Mouse (Mus musculus) forebrain, embryonic 11.5 days (tissue): ENCODE data around the gene Prm3. TPM values are rescaled to one million over a fixed set of nuclear protein-coding genes. Genes with fewer than 3 reads are reported as not detected.

Source experiments
- ATAC-seq: fragments of 200-750 bp; cut with Nextera tagmentation; replicated peaks from 2 replicates; pipeline ENCODE4 v1.8.0; 2017; ENCODE audit warnings: moderate TSS enrichment; ENCODE audit not compliant: low FRiP score
- DNase-seq: peaks from one replicate; pipeline ENCODE4 v3.0.0-alpha.2; 2017; ENCODE audit warnings: low spot score
- H3K27ac ChIP-seq: fragments of 300-500 bp; sonication (generic); 2 replicates; pipeline ENCODE4 v1.5.1; 2014; ENCODE audit warnings: low read depth, low read length
- H3K27me3 ChIP-seq: fragments of 300-500 bp; sonication (generic); 2 replicates; pipeline ENCODE4 v1.6.1; 2014; ENCODE audit warnings: mild to moderate bottlenecking, low read length, mixed read lengths; ENCODE audit not compliant: control insufficient read depth, insufficient read depth
- H3K36me3 ChIP-seq: fragments of 300-500 bp; sonication (generic); 2 replicates; pipeline ENCODE4 v1.6.1; 2014; ENCODE audit warnings: mild to moderate bottlenecking, low read length, moderate library complexity, mixed read lengths; ENCODE audit not compliant: control insufficient read depth, insufficient read depth
- H3K4me1 ChIP-seq: fragments of 300-500 bp; sonication (generic); replicated peaks from 2 replicates; pipeline ENCODE4 v1.6.1; 2014; ENCODE audit warnings: low read length, mixed read lengths; ENCODE audit not compliant: control insufficient read depth, insufficient read depth
- H3K4me2 ChIP-seq: fragments of 300-500 bp; sonication (generic); 2 replicates; pipeline ENCODE4 v1.6.1; 2014; ENCODE audit warnings: low read depth, mild to moderate bottlenecking, low read length, moderate library complexity, mixed read lengths; ENCODE audit not compliant: severe bottlenecking
- H3K4me3 ChIP-seq: fragments of 300-500 bp; sonication (generic); 2 replicates; pipeline ENCODE4 v1.5.1; 2014; ENCODE audit warnings: low read depth, low read length
- H3K9ac ChIP-seq: fragments of 300-500 bp; sonication (generic); 2 replicates; pipeline ENCODE4 v1.6.1; 2014; ENCODE audit warnings: low read length
- H3K9me3 ChIP-seq: fragments of 300-500 bp; sonication (generic); 2 replicates; pipeline ENCODE4 v1.6.1; 2016; ENCODE audit warnings: low read length, mixed read lengths; ENCODE audit not compliant: control insufficient read depth
- WGBS: fragments of 180-500 bp; shearing (Covaris S2); extraction: QIAGEN DNeasy Blood & Tissue Kit; methylation state at CpG from one replicate; pipeline ENCODE4 v1.1.7; 2014; 5-methylcytosine and 5-hydroxymethylcytosine counted together
- polyA plus RNA-seq: library from polyadenylated mRNA; unstranded; fragments of >200 nt; fragmentation: Nextera tagmentation; extraction: Ambion mirVana; gene quantifications from 2 replicates; pipeline ENCODE4 v1.2.1, GENCODE M21; 2014

The Prm3 gene
- polyA plus RNA-seq, 1 experiment from 2014 or later = not detected

- WGBS = 63% methylated on average over 1 of the region's 1 CpGs
- no peak overlapping the region for H3K4me2 ChIP-seq
- no peak overlapping the region for H3K4me3 ChIP-seq
- no peak for ATAC-seq
- no peaks in the 10 kb centered on the region for H3K36me3 ChIP-seq
- DNase-seq = no peak
- no peak overlapping the region for H3K9ac ChIP-seq
- H3K27me3 ChIP-seq = peaks cover 16% of the 10 kb centered on the region
- peaks cover 4% of the 10 kb centered on the region; the same call in 1 of the 2 replicates for H3K4me1 ChIP-seq
- H3K9me3 ChIP-seq = no peaks in the 10 kb centered on the region
- H3K27ac ChIP-seq = no peak overlapping the region
Observed at GRCm38 (mm10) chr16:10783152-10783434, 7.6 kb downstream of the Prm3 start.

DNA sequence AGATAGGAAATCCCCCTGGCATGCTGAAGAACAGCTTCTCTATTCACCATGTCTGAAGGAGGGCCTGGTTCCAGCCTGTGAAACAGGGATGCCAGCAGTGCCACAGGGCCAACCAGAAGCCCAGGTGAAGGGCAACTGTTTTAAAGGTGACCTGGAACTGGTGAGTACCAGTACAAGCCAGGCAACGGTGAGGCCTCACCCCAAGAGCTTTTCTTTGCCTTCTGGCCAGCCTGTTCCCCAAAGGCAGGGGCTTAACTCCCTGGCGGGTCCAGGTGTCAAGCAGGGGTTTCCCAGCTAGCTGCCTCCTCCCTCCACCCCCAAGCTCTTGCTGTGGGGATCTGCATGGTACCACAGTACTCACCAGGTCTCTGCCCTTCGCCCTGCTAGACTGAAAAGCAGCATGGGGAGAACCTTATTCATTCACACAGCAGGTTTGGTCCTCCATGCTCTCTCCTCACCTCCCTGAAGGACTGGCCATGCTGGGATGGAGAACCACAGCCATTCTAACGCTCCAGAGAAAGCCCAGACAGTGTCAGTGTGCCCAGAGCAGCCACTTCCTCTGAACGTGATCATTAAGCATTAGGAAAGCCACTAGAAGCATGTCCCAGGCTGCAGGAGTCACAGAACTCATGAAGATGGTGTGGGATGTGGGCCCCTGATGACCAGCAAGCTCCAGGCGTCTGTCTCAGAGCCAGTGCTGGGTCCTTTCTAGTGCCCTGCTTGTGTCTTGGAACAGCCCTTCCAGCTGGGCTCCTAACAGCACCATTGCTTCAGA, 8.2 kb downstream of the Prm3 start:
- Histone ChIP-seq H3K4me1 (peaks cover 4% of the 10 kb centered on the region; the same call in 1 of the 2 replicates), H3K9ac (no peak overlapping the region)

GRCm38 (mm10) chr16:10781862-10782371, 8.8 kb downstream of the Prm3 start:
- no peak for ATAC-seq
- Histone ChIP-seq H3K36me3 (no peaks in the 10 kb centered on the region), H3K9me3 (no peaks in the 10 kb centered on the region), H3K27ac (no peak overlapping the region), H3K9ac (no peak overlapping the region), H3K4me1 (peaks cover 4% of the 10 kb centered on the region; the same call in 1 of the 2 replicates), H3K27me3 (peaks cover 16% of the 10 kb centered on the region), H3K4me3 (no peak overlapping the region), H3K4me2 (no peak overlapping the region)
- 46% methylated on average over 9 of the region's 9 CpGs for WGBS
- no peak for DNase-seq

More for the DNA sequence above, 8.2 kb downstream of the Prm3 start:
- H3K4me3 ChIP-seq = no peak overlapping the region
- ATAC-seq = no peak
- H3K27ac ChIP-seq = no peak overlapping the region
- H3K27me3 ChIP-seq = peaks cover 16% of the 10 kb centered on the region
- no peak overlapping the region for H3K4me2 ChIP-seq
- H3K36me3 ChIP-seq = no peaks in the 10 kb centered on the region
- no peaks in the 10 kb centered on the region for H3K9me3 ChIP-seq
- 39% methylated on average over 6 of the region's 6 CpGs for WGBS
- no peak for DNase-seq

- H3K27me3 ChIP-seq = peaks cover 16% of the 10 kb centered on the region
- 0 out of 2 replicates have a peak, but pooled peaks cover 4% of the 10 kb centered on the region for H3K4me1 ChIP-seq
- no peak overlapping the region for H3K27ac ChIP-seq
- no peak overlapping the region for H3K4me2 ChIP-seq
- H3K9ac ChIP-seq = no peak overlapping the region
- H3K36me3 ChIP-seq = no peaks in the 10 kb centered on the region
- H3K9me3 ChIP-seq = no peaks in the 10 kb centered on the region
- 86% methylated on average over 5 of the region's 5 CpGs for WGBS
- no peak overlapping the region for H3K4me3 ChIP-seq
- DNase-seq (no peak), ATAC-seq (no peak)
Observed at GRCm38 (mm10) chr16:10780631-10781120, 10.0 kb downstream of the Prm3 start.

DNA sequence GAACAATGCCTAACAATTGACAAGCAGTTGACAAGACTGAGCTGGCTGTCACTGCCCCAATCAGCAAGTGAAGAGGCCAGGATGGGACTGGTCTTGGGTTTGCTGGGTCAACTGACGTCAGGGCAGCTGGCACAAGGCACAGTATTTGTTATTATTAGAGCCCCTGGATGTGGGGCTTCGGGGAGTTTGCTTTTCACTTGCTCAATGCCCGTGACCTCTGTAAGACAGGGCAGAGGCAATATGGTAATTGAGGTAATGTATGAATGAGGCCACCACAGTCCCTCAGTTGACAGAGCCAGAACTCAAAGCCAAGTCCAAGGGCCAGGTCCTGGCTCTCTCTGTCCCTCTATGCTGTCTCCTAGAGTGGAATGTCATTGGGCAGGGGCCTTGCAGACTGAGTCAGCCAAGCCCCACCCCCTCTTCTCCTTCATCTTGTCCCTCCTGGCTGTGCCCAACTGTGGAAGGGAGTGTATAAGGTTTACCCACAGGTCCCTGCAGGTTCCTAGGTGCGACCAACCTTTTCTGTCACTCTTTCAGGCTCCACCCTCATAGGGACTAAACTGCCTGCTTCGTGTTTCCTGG, 13.0 kb downstream of the Prm3 start:
- 0 out of 2 replicates have a peak, but pooled peaks cover 4% of the 10 kb centered on the region for H3K4me1 ChIP-seq
- 66% methylated on average over 5 of the region's 5 CpGs for WGBS
- H3K27me3 ChIP-seq = 0 out of 2 replicates have a peak, but pooled peaks cover 2% of the 10 kb centered on the region
- no peak overlapping the region for H3K27ac ChIP-seq
- no peak overlapping the region for H3K4me3 ChIP-seq
- DNase-seq (no peak), ATAC-seq (no peak)
- H3K9ac ChIP-seq = no peak overlapping the region
- H3K36me3 ChIP-seq = no peaks in the 10 kb centered on the region
- H3K4me2 ChIP-seq = no peak overlapping the region
- no peaks in the 10 kb centered on the region for H3K9me3 ChIP-seq

DNA sequence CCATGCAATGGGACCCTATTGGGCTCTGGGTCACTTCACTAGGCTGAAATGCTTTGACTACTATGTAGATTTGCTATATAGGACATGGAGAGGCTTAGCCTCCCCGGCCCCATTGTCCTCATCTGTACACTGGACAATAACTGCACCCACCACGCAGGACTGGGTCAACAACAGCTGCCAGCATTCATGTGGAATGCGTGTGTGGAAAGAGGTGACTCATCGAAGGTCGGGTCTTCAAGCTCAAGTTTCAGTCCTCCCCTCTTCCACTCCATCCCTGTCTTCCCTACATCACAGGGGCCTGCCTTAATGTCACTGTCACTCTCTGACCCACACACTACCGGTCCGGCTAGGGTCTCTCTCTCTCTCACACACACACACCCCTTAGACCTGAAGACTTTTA, 14.4 kb downstream of the Prm3 start:
- DNase-seq (no peak), ATAC-seq (no peak)
- Histone ChIP-seq H3K36me3 (no peaks in the 10 kb centered on the region), H3K4me1 (no peaks in the 10 kb centered on the region), H3K4me3 (no peak overlapping the region), H3K27ac (no peak overlapping the region), H3K27me3 (no peaks in the 10 kb centered on the region), H3K4me2 (no peak overlapping the region), H3K9ac (no peak overlapping the region), H3K9me3 (no peaks in the 10 kb centered on the region)
- WGBS = 62% methylated on average over 7 of the region's 7 CpGs

GRCm38 (mm10) chr16:10774726-10775125, 16.0 kb downstream of the Prm3 start:
- Histone ChIP-seq H3K4me1 (no peaks in the 10 kb centered on the region), H3K36me3 (no peaks in the 10 kb centered on the region), H3K9me3 (no peaks in the 10 kb centered on the region), H3K27ac (no peak overlapping the region), H3K4me3 (no peak overlapping the region), H3K4me2 (no peak overlapping the region), H3K27me3 (no peaks in the 10 kb centered on the region), H3K9ac (no peak overlapping the region)
- DNase-seq (no peak), ATAC-seq (no peak)
- 80% methylated on average over 4 of the region's 4 CpGs for WGBS

DNA sequence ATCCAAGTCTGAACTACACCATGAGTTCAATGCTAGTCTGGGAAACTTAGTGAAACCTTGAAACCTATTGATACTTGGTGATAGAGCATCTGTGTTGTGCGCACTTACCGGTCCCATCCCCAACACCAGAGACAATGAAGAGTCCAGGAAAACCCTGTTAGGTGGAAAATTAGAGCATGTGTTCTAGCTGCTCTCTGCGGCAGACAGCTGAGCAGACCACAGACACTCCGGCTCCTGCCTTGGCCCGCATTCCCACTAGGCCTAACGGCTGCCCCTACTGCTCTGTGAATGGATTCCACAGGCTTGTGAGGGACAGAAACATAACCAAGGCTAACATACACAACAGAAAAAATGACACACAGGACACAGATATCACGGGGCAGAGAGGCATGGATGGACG, 17.2 kb downstream of the Prm3 start:
- 89% methylated on average over 8 of the region's 8 CpGs for WGBS
- Histone ChIP-seq H3K4me3 (no peak overlapping the region), H3K9me3 (no peaks in the 10 kb centered on the region), H3K4me1 (no peaks in the 10 kb centered on the region), H3K36me3 (no peaks in the 10 kb centered on the region), H3K4me2 (no peak overlapping the region), H3K9ac (no peak overlapping the region), H3K27ac (no peak overlapping the region), H3K27me3 (no peaks in the 10 kb centered on the region)
- ATAC-seq (no peak), DNase-seq (no peak)
